Mouse (Mus musculus): ENCODE measurements around the gene Upk3bl.
A peak's percentile ranks its signal among the peaks of the same experiment; 100 is the strongest.
"Not testable (repeated sequence)": the region's sequence is repeated elsewhere in the genome, so short reads cannot be mapped to it uniquely, and the experiment has no call there.

Upk3bl gene

GRCm38 (mm10) chr5:136086290-136086689, 32.0 kb downstream of the Upk3bl start:
- no peak for DNase-seq (ENCODE audit: low spot score)

- DNase-seq (ENCODE audit: low spot score) = no peak
These were observed 34.7 kb downstream of the Upk3bl start for GRCm38 (mm10) chr5:136088821-136089575.

GRCm38 (mm10) chr5:136091927-136092326, 37.6 kb downstream of the Upk3bl start:
- DNase-seq (ENCODE audit: low spot score) = no peak

- no peak for DNase-seq (ENCODE audit: low spot score)
These were observed 40.1 kb downstream of the Upk3bl start for GRCm38 (mm10) chr5:136094249-136095010.

GRCm38 (mm10) chr5:136095089-136095488, 40.8 kb downstream of the Upk3bl start:
- no peak for DNase-seq (ENCODE audit: low spot score)

- no peak for DNase-seq (ENCODE audit: low spot score)
These were observed 44.2 kb downstream of the Upk3bl start for GRCm38 (mm10) chr5:136098536-136098935.

GRCm38 (mm10) chr5:136102099-136102820, 48.0 kb downstream of the Upk3bl start:
- peak; percentile 53 for DNase-seq (ENCODE audit: low spot score)

GRCm38 (mm10) chr5:136104511-136104910, 50.2 kb downstream of the Upk3bl start:
- no peak for DNase-seq (ENCODE audit: low spot score)

- DNase-seq (ENCODE audit: low spot score) = no peak
These were observed 54.2 kb downstream of the Upk3bl start for GRCm38 (mm10) chr5:136108486-136108885.

GRCm38 (mm10) chr5:136109042-136109441, 54.8 kb downstream of the Upk3bl start:
- DNase-seq (ENCODE audit: low spot score) = no peak

GRCm38 (mm10) chr5:136113546-136113945, 59.3 kb downstream of the Upk3bl start:
- DNase-seq (ENCODE audit: low spot score) = not testable (repeated sequence)

Data from left cerebral cortex, adult 11 months (tissue).